Mouse (Mus musculus) stomach, embryonic 14.5 days (tissue): ENCODE measurements at regions not wholly inside any gene's neighbourhood (a gene's known extent, or its start where the extent isn't known, plus 50 kb on each side); places are given as distances from the start of the nearest gene placed in this dataset.
"Not testable (repeated sequence)": the region's sequence is repeated elsewhere in the genome, so short reads cannot be mapped to it uniquely, and the experiment has no call there.

Experiments used
- ATAC-seq: fragments of 200-750 bp; cut with Nextera tagmentation; 2 replicates; pipeline ENCODE4 v1.8.0; 2017; ENCODE audit warnings: low read depth, moderate TSS enrichment; ENCODE audit not compliant: insufficient number of reproducible peaks, insufficient read depth, low FRiP score
- H3K27ac ChIP-seq: fragments of 300-500 bp; sonication (generic); 2 replicates; pipeline ENCODE4 v1.5.1; 2014; ENCODE audit warnings: mild to moderate bottlenecking, low read length, moderate library complexity, mixed read lengths
- H3K27me3 ChIP-seq: fragments of 300-500 bp; sonication (generic); 2 replicates; pipeline ENCODE4 v1.6.1; 2014; ENCODE audit warnings: low read length, control low read depth, mixed read lengths; ENCODE audit not compliant: control insufficient read depth, insufficient read depth
- H3K36me3 ChIP-seq: fragments of 300-500 bp; sonication (generic); 2 replicates; pipeline ENCODE4 v1.6.1; 2014; ENCODE audit warnings: mild to moderate bottlenecking, control low read depth, low read length, moderate library complexity, mixed read lengths; ENCODE audit not compliant: control insufficient read depth, insufficient read depth
- H3K4me1 ChIP-seq: fragments of 300-500 bp; sonication (generic); 2 replicates; pipeline ENCODE4 v1.6.1; 2014; ENCODE audit warnings: low read length, control low read depth, mixed read lengths; ENCODE audit not compliant: control insufficient read depth, insufficient read depth
- H3K4me2 ChIP-seq: fragments of 300-500 bp; sonication (generic); replicated peaks from 2 replicates; pipeline ENCODE4 v1.6.1; 2014; ENCODE audit warnings: low read depth, low read length, control low read depth
- H3K4me3 ChIP-seq: fragments of 300-500 bp; sonication (generic); 2 replicates; pipeline ENCODE4 v1.5.1; 2014; ENCODE audit warnings: low read depth, low read length, control low read depth
- H3K9ac ChIP-seq: fragments of 300-500 bp; sonication (generic); replicated peaks from 2 replicates; pipeline ENCODE4 v1.6.1; 2014; ENCODE audit warnings: low read depth, mild to moderate bottlenecking, control low read depth, low read length, moderate library complexity, mixed read lengths
- H3K9me3 ChIP-seq: fragments of 300-500 bp; sonication (generic); 2 replicates; pipeline ENCODE4 v1.6.1; 2016; ENCODE audit warnings: low read depth, low read length, control low read depth; ENCODE audit not compliant: control insufficient read depth
- WGBS: fragments of 180-500 bp; shearing (Covaris S2); extraction: QIAGEN DNeasy Blood & Tissue Kit; methylation state at CpG from one replicate; pipeline ENCODE4 v1.1.7; 2014; 5-methylcytosine and 5-hydroxymethylcytosine counted together

DNA sequence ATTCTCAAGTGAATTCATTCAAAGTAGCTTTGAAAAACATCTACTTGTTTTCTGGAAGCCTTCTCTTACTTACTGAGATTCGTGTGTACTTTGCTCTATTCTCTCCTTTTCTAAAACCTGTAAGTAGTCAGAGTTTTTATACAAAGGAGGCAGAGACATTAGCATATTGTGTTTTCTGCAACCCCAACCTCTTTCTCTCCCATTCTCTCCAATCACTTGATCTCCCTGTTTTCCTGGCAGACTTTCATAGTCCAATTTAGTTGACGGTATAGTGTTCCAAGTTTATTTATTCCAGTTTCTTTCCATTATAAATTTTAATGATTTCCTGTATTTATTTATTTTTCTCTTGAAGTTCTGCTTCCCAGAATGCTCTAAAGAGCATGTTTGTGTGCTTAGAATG, 393.7 kb upstream of the Impg1 start:
- ATAC-seq, result no peak
- Histone ChIP-seq H3K27ac (no peak overlapping the region), H3K27me3 (no peaks in the 10 kb centered on the region), H3K36me3 (no peaks in the 10 kb centered on the region), H3K4me3 (no peak overlapping the region), H3K4me2 (no peak overlapping the region), H3K9ac (no peak overlapping the region), H3K4me1 (no peaks in the 10 kb centered on the region), H3K9me3 (no peaks in the 10 kb centered on the region)
- 72% methylated on average over 2 of the region's 2 CpGs for WGBS

DNA sequence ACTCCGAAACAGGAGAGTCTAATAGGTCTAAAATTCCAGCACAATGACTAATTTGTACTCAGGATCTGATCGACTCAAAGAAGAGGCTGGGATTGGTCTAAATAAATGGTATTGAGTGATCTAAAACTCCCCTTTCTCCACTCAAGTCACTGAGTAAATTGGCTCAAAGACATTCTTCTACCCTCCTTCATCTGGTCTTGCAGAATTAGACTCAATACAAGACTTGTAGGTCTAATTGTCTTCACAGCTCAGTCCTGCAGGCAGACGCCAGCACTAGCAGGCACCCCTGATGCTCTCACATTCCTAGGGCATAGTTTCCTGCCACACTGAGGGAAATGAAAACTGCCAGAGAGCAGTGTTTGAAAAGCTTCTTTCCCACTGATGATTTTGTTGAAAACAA, 382.9 kb upstream of the Impg1 start:
- Histone ChIP-seq H3K4me3 (no peak overlapping the region), H3K9ac (no peak overlapping the region), H3K4me2 (no peak overlapping the region), H3K27me3 (no peaks in the 10 kb centered on the region), H3K36me3 (no peaks in the 10 kb centered on the region), H3K4me1 (no peaks in the 10 kb centered on the region), H3K27ac (no peak overlapping the region), H3K9me3 (no peaks in the 10 kb centered on the region)
- ATAC-seq, result no peak
- WGBS, result 59% methylated on average over 3 of the region's 3 CpGs

DNA sequence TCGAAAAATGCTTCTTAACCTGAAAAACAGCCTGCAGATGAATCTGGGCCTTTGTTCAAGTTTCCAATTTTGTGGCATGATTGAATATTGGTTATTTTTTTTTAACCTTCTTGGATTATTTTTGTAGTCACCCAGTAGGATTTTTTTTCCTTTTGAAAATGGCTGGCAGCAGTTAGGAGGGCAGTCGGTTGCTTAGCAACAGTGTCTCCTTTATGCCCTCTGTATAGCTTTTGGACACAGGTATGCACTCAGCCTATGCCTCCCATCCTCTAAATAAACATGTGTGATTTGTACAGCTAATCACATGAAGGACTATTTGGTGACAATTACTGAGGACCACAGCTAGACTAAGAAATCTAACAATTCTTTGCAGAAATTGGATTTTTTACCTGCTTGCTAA, 367.5 kb upstream of the Impg1 start:
- H3K4me2 ChIP-seq, result no peak overlapping the region
- no peaks in the 10 kb centered on the region for H3K4me1 ChIP-seq
- ATAC-seq, result no peak
- no peak overlapping the region for H3K4me3 ChIP-seq
- 80% methylated on average over 2 of the region's 2 CpGs for WGBS
- no peaks in the 10 kb centered on the region for H3K27me3 ChIP-seq
- no peaks in the 10 kb centered on the region for H3K36me3 ChIP-seq
- H3K9me3 ChIP-seq, result no peaks in the 10 kb centered on the region
- H3K9ac ChIP-seq, result no peak overlapping the region
- no peak overlapping the region for H3K27ac ChIP-seq

DNA sequence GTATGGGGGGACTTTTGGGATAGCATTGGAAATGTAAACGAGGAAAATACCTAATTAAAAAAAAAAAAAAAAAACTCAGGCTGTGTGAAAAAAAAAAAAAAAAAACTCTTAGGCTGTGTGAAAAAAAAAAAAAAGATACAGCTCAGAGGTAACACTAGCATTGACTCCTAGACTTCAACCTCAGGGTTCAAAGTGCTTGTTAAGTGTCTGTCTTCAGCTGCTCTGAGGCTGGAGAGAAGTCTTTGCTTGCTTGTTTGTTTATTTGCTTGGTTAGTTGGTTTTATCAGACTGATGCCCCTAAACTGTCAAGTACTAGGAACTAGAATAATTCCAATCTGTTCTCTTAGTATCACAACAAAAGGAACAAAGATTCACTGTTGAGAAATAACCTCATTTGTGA, 360.1 kb upstream of the Impg1 start:
- Histone ChIP-seq H3K27ac (no peak overlapping the region), H3K27me3 (no peaks in the 10 kb centered on the region), H3K4me3 (no peak overlapping the region), H3K9me3 (no peaks in the 10 kb centered on the region), H3K36me3 (no peaks in the 10 kb centered on the region), H3K9ac (no peak overlapping the region), H3K4me1 (no peaks in the 10 kb centered on the region), H3K4me2 (no peak overlapping the region)
- no peak for ATAC-seq
- WGBS, result 50% methylated on average over 1 of the region's 1 CpGs

DNA sequence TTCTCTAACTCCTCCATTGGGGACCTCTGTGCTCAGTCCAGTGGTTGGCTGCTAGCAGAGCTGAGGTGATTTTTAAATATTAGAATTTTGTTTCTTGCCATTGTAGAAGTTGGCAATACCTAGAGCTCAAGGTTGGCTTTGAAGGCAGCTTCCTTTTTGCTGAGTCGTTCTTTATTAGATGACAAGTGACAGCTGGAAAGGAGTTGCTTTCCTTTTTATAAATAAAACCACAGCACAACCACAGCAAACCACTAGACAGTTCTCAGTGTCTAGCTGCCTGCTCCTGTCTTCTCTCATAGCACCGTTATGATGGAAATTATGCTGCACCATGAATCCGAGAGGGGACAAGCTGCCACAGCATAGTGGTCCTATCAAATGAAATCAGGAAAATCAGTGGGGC, 354.8 kb upstream of the Impg1 start:
- WGBS, result 72% methylated on average over 3 of the region's 3 CpGs
- Histone ChIP-seq H3K27me3 (no peaks in the 10 kb centered on the region), H3K27ac (no peak overlapping the region), H3K4me2 (no peak overlapping the region), H3K9ac (no peak overlapping the region), H3K4me1 (no peaks in the 10 kb centered on the region), H3K36me3 (no peaks in the 10 kb centered on the region), H3K4me3 (no peak overlapping the region), H3K9me3 (no peaks in the 10 kb centered on the region)
- ATAC-seq, result no peak

DNA sequence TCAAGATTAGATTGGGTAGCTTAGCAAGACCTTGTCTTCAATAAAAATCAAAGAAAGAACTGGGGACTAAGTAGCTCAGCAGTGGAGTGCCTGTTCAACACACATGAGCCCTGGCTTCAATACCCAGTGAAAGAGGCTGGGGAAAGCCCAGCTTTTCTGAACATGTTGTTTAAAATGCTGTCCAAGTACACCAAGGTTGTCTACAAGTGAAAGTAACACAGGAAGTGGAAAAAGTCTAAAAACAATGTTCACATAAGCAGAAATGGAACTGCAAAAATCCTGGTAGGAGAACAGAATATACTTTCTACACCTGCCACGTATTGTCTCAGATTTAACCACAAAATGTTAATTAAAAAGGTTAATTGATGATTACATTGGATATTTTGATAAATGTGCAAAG, 353.8 kb upstream of the Impg1 start:
- no peak overlapping the region for H3K4me3 ChIP-seq
- ATAC-seq, result no peak
- no peaks in the 10 kb centered on the region for H3K36me3 ChIP-seq
- no peak overlapping the region for H3K27ac ChIP-seq
- H3K9me3 ChIP-seq, result no peaks in the 10 kb centered on the region
- WGBS, result 92% methylated on average over 1 of the region's 1 CpGs
- no peak overlapping the region for H3K4me2 ChIP-seq
- H3K4me1 ChIP-seq, result no peaks in the 10 kb centered on the region
- H3K9ac ChIP-seq, result no peak overlapping the region
- no peaks in the 10 kb centered on the region for H3K27me3 ChIP-seq

DNA sequence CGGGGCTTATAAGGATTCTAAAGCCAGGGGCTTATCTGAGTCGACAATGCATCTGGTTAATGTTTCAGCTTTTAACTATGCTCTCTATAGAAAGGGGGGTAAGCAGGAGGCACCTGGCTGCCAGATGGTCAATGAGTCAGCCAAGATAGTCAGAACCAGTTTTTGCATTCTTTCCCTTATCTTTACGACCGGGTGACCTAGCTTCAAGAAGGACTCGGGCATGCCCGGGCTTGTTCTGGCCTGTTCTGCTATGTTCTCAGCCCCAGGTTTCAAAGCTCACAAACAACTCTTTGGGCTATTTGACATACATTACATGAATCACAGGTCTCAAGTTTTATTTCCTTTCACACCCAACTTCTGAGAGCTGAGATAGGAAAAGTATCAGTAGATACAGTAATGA, 348.6 kb upstream of the Impg1 start:
- not testable (repeated sequence) for H3K27me3 ChIP-seq, H3K36me3 ChIP-seq, H3K27ac ChIP-seq, H3K4me1 ChIP-seq, H3K4me3 ChIP-seq, H3K9ac ChIP-seq, H3K4me2 ChIP-seq, H3K9me3 ChIP-seq
- peak; percentile 33; the same call in 1 of the 2 replicates for ATAC-seq
- WGBS, result 43% methylated on average over 6 of the region's 6 CpGs

DNA sequence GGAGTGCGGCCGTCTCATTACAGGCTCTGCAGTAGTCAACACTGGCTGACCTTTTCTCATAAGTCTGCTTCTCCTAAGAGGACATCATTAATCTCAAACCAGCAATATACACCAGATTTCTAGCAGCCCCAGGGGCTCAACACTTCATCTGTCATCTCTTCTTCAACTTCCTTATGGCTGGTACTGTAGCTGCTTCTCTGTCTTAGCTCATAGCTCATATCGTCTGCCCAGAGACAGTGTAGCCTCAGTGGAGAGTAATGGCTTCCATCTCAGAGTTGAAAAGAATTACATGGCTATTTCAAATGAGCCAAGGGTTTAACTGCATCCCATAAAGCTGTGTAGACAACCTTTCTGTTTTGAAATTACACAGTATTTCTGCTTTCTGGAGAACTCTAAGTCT, 326.2 kb upstream of the Impg1 start:
- no peaks in the 10 kb centered on the region for H3K9me3 ChIP-seq
- H3K4me1 ChIP-seq, result no peaks in the 10 kb centered on the region
- no peak overlapping the region for H3K4me3 ChIP-seq
- WGBS, result 38% methylated on average over 3 of the region's 3 CpGs
- no peak for ATAC-seq
- H3K36me3 ChIP-seq, result no peaks in the 10 kb centered on the region
- H3K4me2 ChIP-seq, result no peak overlapping the region
- no peaks in the 10 kb centered on the region for H3K27me3 ChIP-seq
- H3K9ac ChIP-seq, result no peak overlapping the region
- H3K27ac ChIP-seq, result no peak overlapping the region

DNA sequence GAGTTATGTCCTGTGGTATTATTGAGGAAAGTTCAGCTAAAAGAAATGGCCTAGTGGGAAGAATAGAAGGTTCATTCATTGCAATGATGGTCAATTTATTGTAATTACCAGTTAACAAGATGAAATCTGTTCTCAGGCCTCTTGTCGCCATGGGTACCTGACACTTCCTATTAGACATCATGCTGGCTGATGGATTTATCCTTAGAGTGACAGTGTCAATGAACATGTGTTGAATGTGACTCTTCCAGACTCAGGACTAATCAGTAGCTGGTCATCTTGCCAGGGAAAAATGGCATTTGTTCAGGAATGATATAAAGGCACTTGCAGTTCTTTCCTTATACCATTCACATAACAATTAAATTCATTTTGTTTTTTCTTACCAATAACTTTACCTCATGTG, 309.3 kb upstream of the Impg1 start:
- H3K27ac ChIP-seq, result no peak overlapping the region
- WGBS, result 71% methylated on average over 1 of the region's 1 CpGs
- H3K4me1 ChIP-seq, result no peaks in the 10 kb centered on the region
- no peak overlapping the region for H3K4me2 ChIP-seq
- H3K4me3 ChIP-seq, result no peak overlapping the region
- H3K9ac ChIP-seq, result no peak overlapping the region
- H3K27me3 ChIP-seq, result no peaks in the 10 kb centered on the region
- no peak for ATAC-seq
- H3K36me3 ChIP-seq, result no peaks in the 10 kb centered on the region
- H3K9me3 ChIP-seq, result no peaks in the 10 kb centered on the region
